Mouse (Mus musculus) embryo, embryonic 10.5 days (tissue): ENCODE measurements around the gene Dohh.

Experiments used
- DNase-seq: peaks from one replicate; pipeline ENCODE4 v3.0.0-alpha.2; 2015; ENCODE audit warnings: low spot score

Gene Dohh

GRCm38 (mm10) chr10:81404720-81405119 is 20.5 kb downstream of the Dohh start:
- DNase-seq: no peak

- DNase-seq: no peak
Measured at GRCm38 (mm10) chr10:81405588-81406201, 21.5 kb downstream of the Dohh start.

- DNase-seq: no peak
Measured at GRCm38 (mm10) chr10:81406504-81407440, 22.5 kb downstream of the Dohh start.

GRCm38 (mm10) chr10:81407539-81408423 is 23.6 kb downstream of the Dohh start:
- peak; percentile 72 for DNase-seq

- DNase-seq: no peak
Measured at GRCm38 (mm10) chr10:81408424-81408729, 24.1 kb downstream of the Dohh start.

- peak; percentile 83 for DNase-seq
Measured at GRCm38 (mm10) chr10:81408871-81409291, 24.7 kb downstream of the Dohh start.

- DNase-seq: no peak
Measured at GRCm38 (mm10) chr10:81409330-81409729, 25.1 kb downstream of the Dohh start.

- no peak for DNase-seq
Measured at GRCm38 (mm10) chr10:81410350-81410749, 26.1 kb downstream of the Dohh start.

- no peak for DNase-seq
Measured at GRCm38 (mm10) chr10:81410981-81411380, 26.8 kb downstream of the Dohh start.

- no peak for DNase-seq
Measured at GRCm38 (mm10) chr10:81411471-81412400, 27.5 kb downstream of the Dohh start.

GRCm38 (mm10) chr10:81412586-81413309 is 28.5 kb downstream of the Dohh start:
- peak; percentile 9 for DNase-seq

GRCm38 (mm10) chr10:81413310-81414261 is 29.4 kb downstream of the Dohh start:
- DNase-seq: peak; percentile 74

- DNase-seq: peak; percentile 62
Measured at GRCm38 (mm10) chr10:81414682-81415081, 30.5 kb downstream of the Dohh start.

GRCm38 (mm10) chr10:81415146-81415545 is 30.9 kb downstream of the Dohh start:
- no peak for DNase-seq

GRCm38 (mm10) chr10:81415549-81416310 is 31.5 kb downstream of the Dohh start:
- DNase-seq: no peak

GRCm38 (mm10) chr10:81416581-81417226 is 32.5 kb downstream of the Dohh start:
- peak; percentile 88 for DNase-seq

GRCm38 (mm10) chr10:81417227-81418215 is 33.3 kb downstream of the Dohh start:
- no peak for DNase-seq
